Mouse (Mus musculus): ENCODE measurements around the gene Ttc21a. TPM values are rescaled to one million over a fixed set of nuclear protein-coding genes. Genes with fewer than 3 reads are reported as not detected.

The Ttc21a gene
- polyA plus RNA-seq, 1 experiment from 2014 or later, result 1.4 TPM

GRCm38 (mm10) chr9:119970763-119971656 lies 33.6 kb downstream of the Ttc21a start:
- WGBS, result 87% methylated on average over 7 of the region's 7 CpGs
- Histone ChIP-seq H3K27ac (no peak overlapping the region), H3K27me3 (ENCODE audit: insufficient read depth, poor library complexity, severe bottlenecking) (0 out of 2 replicates have a peak, but pooled peaks cover 6% of the 10 kb centered on the region), H3K36me3 (peaks cover 40% of the 10 kb centered on the region), H3K9me3 (no peaks in the 10 kb centered on the region), H3K4me3 (no peak overlapping the region), H3K4me1 (replicated peaks) (peaks cover 17% of the 10 kb centered on the region)
- no peak for DNase-seq (ENCODE audit: low spot score)

- Histone ChIP-seq H3K9me3 (no peaks in the 10 kb centered on the region), H3K27me3 (ENCODE audit: insufficient read depth, poor library complexity, severe bottlenecking) (no peaks in the 10 kb centered on the region), H3K4me3 (no peak overlapping the region), H3K27ac (no peak overlapping the region), H3K4me1 (replicated peaks) (peaks cover 24% of the 10 kb centered on the region), H3K36me3 (peaks cover 40% of the 10 kb centered on the region)
- 95% methylated on average over 10 of the region's 10 CpGs for WGBS
- DNase-seq (ENCODE audit: low spot score), result no peak
These were observed 34.8 kb downstream of the Ttc21a start for GRCm38 (mm10) chr9:119972166-119972565.

- Histone ChIP-seq H3K27ac (no peak overlapping the region), H3K4me1 (replicated peaks) (peaks cover 28% of the 10 kb centered on the region), H3K4me3 (no peak overlapping the region), H3K27me3 (ENCODE audit: insufficient read depth, poor library complexity, severe bottlenecking) (no peaks in the 10 kb centered on the region), H3K9me3 (no peaks in the 10 kb centered on the region), H3K36me3 (peaks cover 40% of the 10 kb centered on the region)
- no peak for DNase-seq (ENCODE audit: low spot score)
- WGBS, result 90% methylated on average over 12 of the region's 12 CpGs
These were observed 35.2 kb downstream of the Ttc21a start for GRCm38 (mm10) chr9:119972582-119972981.

- H3K27me3 ChIP-seq (ENCODE audit: insufficient read depth, poor library complexity, severe bottlenecking), result no peaks in the 10 kb centered on the region
- peaks cover 35% of the 10 kb centered on the region for H3K4me1 ChIP-seq (replicated peaks)
- no peak for DNase-seq (ENCODE audit: low spot score)
- H3K36me3 ChIP-seq, result peaks cover 40% of the 10 kb centered on the region
- WGBS, result 95% methylated on average over 23 of the region's 23 CpGs
- H3K4me3 ChIP-seq, result no peak overlapping the region
- H3K27ac ChIP-seq, result no peak overlapping the region
- H3K9me3 ChIP-seq, result no peaks in the 10 kb centered on the region
These were observed 35.9 kb downstream of the Ttc21a start for GRCm38 (mm10) chr9:119973281-119973680.

GRCm38 (mm10) chr9:119973869-119974520 lies 36.6 kb downstream of the Ttc21a start:
- DNase-seq (ENCODE audit: low spot score), result no peak
- H3K4me3 ChIP-seq, result no peak overlapping the region
- H3K27ac ChIP-seq, result no peak overlapping the region
- 92% methylated on average over 27 of the region's 27 CpGs for WGBS
- H3K9me3 ChIP-seq, result no peaks in the 10 kb centered on the region
- no peaks in the 10 kb centered on the region for H3K27me3 ChIP-seq (ENCODE audit: insufficient read depth, poor library complexity, severe bottlenecking)
- peaks cover 40% of the 10 kb centered on the region for H3K36me3 ChIP-seq
- H3K4me1 ChIP-seq (replicated peaks), result peaks cover 42% of the 10 kb centered on the region

- Histone ChIP-seq H3K9me3 (no peaks in the 10 kb centered on the region), H3K36me3 (peaks cover 40% of the 10 kb centered on the region), H3K27me3 (ENCODE audit: insufficient read depth, poor library complexity, severe bottlenecking) (no peaks in the 10 kb centered on the region), H3K27ac (no peak overlapping the region), H3K4me3 (no peak overlapping the region), H3K4me1 (replicated peaks) (peaks cover 48% of the 10 kb centered on the region)
- no peak for DNase-seq (ENCODE audit: low spot score)
- WGBS, result 88% methylated on average over 5 of the region's 5 CpGs
These were observed 37.2 kb downstream of the Ttc21a start for GRCm38 (mm10) chr9:119974609-119975008.

GRCm38 (mm10) chr9:119975286-119975685 lies 37.9 kb downstream of the Ttc21a start:
- H3K36me3 ChIP-seq, result peaks cover 40% of the 10 kb centered on the region
- no peaks in the 10 kb centered on the region for H3K9me3 ChIP-seq
- H3K4me1 ChIP-seq (replicated peaks), result peaks cover 51% of the 10 kb centered on the region
- H3K4me3 ChIP-seq, result no peak overlapping the region
- H3K27ac ChIP-seq, result no peak overlapping the region
- no peaks in the 10 kb centered on the region; the same call in 1 of the 2 replicates for H3K27me3 ChIP-seq (ENCODE audit: insufficient read depth, poor library complexity, severe bottlenecking)
- WGBS, result 96% methylated on average over 4 of the region's 4 CpGs
- DNase-seq (ENCODE audit: low spot score), result no peak

- peaks cover 31% of the 10 kb centered on the region for H3K36me3 ChIP-seq
- no peak overlapping the region; the same call in 1 of the 2 replicates for H3K27ac ChIP-seq
- 64% methylated on average over 17 of the region's 17 CpGs for WGBS
- H3K4me1 ChIP-seq (replicated peaks), result peaks cover 54% of the 10 kb centered on the region
- H3K9me3 ChIP-seq, result no peaks in the 10 kb centered on the region
- no peak overlapping the region for H3K4me3 ChIP-seq
- no peak for DNase-seq (ENCODE audit: low spot score)
- H3K27me3 ChIP-seq (ENCODE audit: insufficient read depth, poor library complexity, severe bottlenecking), result no peaks in the 10 kb centered on the region; the same call in 1 of the 2 replicates
These were observed 39.5 kb downstream of the Ttc21a start for GRCm38 (mm10) chr9:119976704-119977556.

- no peak for DNase-seq (ENCODE audit: low spot score)
- no peaks in the 10 kb centered on the region for H3K9me3 ChIP-seq
- peaks cover 6% of the 10 kb centered on the region for H3K27me3 ChIP-seq (ENCODE audit: insufficient read depth, poor library complexity, severe bottlenecking)
- H3K4me3 ChIP-seq, result no peak overlapping the region; the same call in 1 of the 2 replicates
- peaks cover 61% of the 10 kb centered on the region for H3K4me1 ChIP-seq (replicated peaks)
- WGBS, result 63% methylated on average over 5 of the region's 5 CpGs
- H3K27ac ChIP-seq, result peak overlapping the region; percentile 54
- peaks cover 25% of the 10 kb centered on the region for H3K36me3 ChIP-seq
These were observed 40.2 kb downstream of the Ttc21a start for GRCm38 (mm10) chr9:119977557-119978060.

GRCm38 (mm10) chr9:119978151-119978810 lies 40.9 kb downstream of the Ttc21a start:
- H3K9me3 ChIP-seq, result no peaks in the 10 kb centered on the region
- H3K27me3 ChIP-seq (ENCODE audit: insufficient read depth, poor library complexity, severe bottlenecking), result peaks cover 12% of the 10 kb centered on the region
- peak overlapping the region; percentile 54; the same call in 1 of the 2 replicates for H3K27ac ChIP-seq
- WGBS, result 56% methylated on average over 9 of the region's 9 CpGs
- H3K36me3 ChIP-seq, result peaks cover 18% of the 10 kb centered on the region
- H3K4me3 ChIP-seq, result no peak overlapping the region
- no peak for DNase-seq (ENCODE audit: low spot score)
- H3K4me1 ChIP-seq (replicated peaks), result peaks cover 68% of the 10 kb centered on the region

- no peak for DNase-seq (ENCODE audit: low spot score)
- no peaks in the 10 kb centered on the region for H3K9me3 ChIP-seq
- peaks cover 11% of the 10 kb centered on the region for H3K36me3 ChIP-seq
- H3K27ac ChIP-seq, result peak overlapping the region; percentile 24; the same call in 1 of the 2 replicates
- whole genome bisulfite sequencing, result 87% methylated on average over 6 of the region's 6 CpGs
- peaks cover 12% of the 10 kb centered on the region for H3K27me3 ChIP-seq (ENCODE audit: insufficient read depth, poor library complexity, severe bottlenecking)
- peaks cover 74% of the 10 kb centered on the region for H3K4me1 ChIP-seq (replicated peaks)
- no peak overlapping the region for H3K4me3 ChIP-seq
These were observed 41.5 kb downstream of the Ttc21a start for GRCm38 (mm10) chr9:119978811-119979441.
